Mouse (Mus musculus) adrenal gland, postnatal 25 days (tissue): ENCODE measurements around the gene Rsbn1l. TPM values are rescaled to one million over a fixed set of nuclear protein-coding genes. Genes with fewer than 3 reads are reported as not detected.
A peak's percentile ranks its signal among the peaks of the same experiment; 100 is the strongest.

Source experiments
- DNase-seq: peaks from one replicate; pipeline ENCODE4 v3.0.0; 2021; ENCODE audit warnings: mixed read lengths
- total RNA-seq: library from RNA; stranded (reverse); gene quantifications from 2 replicates; pipeline ENCODE4 v1.2.3, GENCODE M21; 2021

The Rsbn1l gene
- total RNA-seq, 1 experiment from 2014 or later: 19.3 TPM

DNA sequence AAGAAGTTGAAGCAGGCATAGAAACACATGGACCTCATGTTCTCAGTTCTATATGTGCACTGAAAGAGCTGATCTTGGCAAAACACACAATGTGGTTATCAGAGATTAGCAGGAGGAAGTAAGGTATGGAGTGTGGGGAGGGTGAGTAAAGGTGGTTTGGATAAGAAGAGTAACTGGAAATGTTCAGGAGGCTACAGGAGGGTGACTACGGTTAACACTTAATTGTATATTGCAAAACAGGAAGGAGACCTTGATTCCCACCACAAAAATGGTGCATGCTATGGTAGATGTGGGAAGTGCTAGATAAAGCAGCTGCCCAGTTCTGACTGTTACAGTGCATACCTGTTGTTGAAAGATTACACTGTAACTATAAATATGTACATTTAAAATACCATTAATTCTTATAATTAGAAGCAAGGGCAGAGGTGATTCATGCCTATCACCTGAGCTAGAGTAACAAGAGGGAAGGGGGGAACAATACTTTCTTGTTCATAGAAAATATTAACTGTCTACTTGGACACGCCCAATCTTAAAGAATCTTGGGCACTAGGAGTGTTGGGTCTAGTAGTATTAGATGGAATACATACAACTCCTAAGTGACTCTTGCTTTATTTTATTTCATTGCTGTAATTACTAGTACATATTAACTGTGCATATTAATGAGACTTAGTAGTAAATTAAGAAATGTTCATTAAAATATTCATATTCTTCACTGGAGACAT is 58.6 kb downstream of the Rsbn1l start:
- DNase-seq: no peak

DNA sequence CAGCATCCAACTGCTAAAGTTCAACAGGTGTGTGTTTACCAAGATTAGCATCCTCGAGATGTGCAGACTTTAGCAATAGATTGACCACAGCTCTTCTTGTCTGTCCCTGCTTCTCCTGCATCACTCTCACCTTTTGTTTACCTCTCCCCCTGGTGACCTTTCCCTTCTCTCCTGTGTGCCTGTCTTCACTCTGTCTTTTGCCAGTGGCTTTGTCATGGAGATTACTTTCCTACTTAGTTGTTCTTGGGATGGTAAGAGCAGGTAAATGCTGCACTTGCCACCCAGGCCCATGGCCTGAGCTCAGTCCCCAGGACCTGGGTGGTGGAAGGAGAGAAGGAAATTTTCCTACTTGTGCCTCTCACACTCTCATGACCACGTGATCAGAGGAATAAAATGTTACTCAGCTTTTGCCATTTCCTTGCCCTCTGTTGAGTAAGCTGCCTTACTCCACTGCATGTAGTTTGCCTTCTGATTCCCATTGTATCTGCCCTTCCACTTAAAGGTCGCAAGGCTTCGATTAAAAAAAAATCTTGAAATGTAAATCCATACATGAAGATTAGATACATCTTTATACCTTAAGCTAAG is 72.1 kb downstream of the Rsbn1l start:
- DNase-seq: no peak

DNA sequence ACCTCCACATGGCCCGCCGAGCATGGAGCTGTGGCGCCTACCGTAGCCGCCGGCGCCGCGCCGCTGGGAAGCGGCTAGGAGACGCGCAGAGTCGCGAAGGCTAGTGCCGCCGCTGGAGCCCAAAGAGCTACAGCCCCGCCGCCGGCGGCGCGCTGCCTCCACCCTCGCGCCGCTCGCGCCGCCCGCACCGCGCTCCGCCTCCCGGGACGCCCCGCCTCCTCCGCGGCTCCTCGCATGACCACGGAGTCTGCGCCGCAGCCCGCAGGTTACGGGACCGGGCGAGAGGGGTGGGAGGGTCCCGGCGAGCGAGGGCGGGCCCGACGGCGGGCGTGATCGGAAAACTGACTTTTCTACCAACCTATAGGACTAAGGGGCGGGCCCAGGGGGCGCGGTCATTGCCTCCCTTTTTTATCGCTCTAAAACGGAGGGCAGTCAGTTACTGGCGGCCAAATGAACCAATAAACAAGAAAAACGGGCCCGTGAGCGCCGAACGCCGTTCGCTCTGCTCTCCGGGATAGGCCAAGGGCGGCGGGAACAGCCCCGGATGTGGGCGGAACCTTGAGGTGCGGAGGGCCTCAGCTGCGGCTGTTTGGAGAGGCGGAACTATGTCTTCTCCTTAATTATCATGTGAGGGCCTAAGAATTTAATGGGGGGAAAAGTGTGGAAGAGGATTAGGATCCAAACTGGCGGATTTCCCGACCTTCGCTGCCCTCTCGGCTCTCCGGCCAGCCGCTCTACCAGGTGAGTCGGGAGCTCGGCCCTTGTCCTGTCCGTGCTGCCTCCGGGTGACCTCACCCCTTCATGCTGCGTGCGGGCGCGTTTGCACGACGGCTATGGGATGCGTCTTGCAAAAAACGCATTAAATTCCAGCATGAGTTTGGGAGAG is 74.0 kb downstream of the Rsbn1l start, which contains the start of the genes Phtf2 and Tmem60:
Phtf2 (minus strand) TSS at position 210 of the 886 bp plus-strand sequence.
Tmem60 (plus strand) TSS at position 277 of the 886 bp plus-strand sequence.
- peak; percentile 99 for DNase-seq

DNA sequence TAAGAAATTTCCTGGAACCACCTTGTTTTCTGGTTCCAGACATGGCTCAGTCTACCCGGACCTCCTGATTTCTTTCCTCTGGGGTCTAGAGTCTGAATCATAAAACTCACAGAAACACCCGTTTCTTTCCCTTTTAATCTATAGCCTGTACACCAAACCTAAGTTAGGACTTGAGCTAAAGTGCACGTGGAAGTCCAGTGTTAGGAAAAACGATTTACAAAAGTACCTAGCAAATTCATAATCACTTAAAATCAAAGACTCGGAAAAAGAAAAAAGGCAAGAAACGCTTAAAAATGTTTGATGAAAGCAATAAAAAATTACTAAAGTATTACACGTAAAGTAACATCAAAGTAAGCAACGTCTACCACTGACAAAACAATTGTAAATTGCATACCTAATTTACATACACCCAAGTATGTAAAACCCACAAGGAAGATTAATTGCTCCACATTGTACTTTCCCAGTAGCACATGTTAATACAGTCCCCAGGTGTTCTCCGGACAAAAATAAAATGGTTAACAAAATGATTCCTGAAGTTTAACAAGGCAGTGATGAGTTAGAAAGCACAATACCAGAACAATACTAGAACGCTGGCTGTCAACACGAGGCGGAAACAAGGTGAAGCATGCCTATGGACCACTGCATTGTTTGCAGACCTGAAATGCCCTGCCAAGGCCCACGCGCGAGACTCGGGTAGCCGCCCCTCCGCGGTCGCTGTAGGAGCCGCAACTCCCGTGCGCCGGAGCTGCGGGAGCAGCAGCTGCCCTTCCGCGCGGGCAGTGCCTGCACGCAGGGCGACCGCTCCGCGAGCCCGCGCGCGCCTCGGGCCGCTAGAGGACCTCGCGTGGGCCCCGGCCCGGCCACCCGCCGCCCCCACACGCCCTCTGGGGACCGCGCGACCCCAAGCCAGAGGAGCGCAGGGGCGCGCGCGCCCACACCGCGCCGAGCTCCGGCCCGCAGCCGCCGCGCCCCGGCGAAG is 75.1 kb downstream of the Rsbn1l start:
- DNase-seq: peak; percentile 58

DNA sequence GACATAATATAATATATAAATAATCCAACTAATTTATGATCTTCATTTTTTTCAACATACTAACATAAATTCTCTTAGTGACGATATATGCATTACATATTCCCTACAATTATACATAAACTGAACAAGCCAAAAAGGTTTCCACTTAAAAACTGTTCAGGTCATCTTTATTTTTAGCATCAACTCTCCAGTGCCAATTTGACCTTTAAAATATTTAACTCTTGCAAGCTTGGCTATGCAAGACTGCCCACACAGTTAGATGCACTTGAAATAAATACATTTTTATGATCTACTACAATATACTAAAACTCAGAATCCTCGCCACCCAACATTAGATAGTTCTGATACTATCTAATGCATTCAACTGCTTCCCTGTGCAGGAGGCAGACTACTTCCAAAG is 75.8 kb downstream of the Rsbn1l start:
- no peak for DNase-seq

DNA sequence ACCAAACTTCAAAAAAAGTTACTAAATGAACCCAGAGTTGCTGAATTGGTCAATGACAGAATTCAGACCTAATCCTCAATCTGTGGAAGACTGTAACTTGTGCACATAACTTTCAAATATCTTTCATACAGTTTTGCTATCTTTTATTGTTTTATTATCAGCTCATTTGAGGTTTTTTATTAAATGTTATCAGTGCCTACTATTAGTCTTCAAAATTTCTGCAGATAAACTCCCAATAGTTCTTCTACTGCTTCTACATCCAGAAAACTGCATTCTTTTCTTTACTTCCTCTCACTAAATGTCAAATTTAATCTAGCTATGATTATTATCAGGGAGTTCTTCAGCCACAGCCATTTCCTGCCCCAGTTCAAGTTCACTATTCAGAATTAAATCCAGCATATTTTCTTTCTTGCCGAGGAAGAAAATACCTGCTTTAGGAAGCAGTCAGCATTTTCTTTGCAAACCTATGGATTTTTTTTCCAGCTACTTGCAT is 79.2 kb downstream of the Rsbn1l start:
- DNase-seq: no peak

DNA sequence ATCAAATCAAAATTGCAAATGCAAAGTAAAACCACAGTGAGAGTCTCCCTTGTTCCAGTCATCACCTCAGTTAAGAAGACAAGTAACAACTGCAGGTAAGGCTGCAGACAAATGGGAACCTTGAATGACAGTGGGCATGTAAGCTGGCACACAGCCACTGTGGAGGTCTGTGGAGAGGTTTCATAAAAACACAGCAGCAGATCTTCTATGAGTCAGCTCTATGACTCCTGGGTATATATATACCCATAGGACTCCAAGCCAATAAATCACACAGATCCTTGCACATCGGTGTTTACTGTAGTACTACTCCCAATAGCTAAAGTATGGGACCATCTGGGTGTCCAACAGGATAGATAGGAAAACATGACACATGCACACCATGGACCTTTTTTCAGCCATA is 83.1 kb downstream of the Rsbn1l start:
- DNase-seq: no peak

DNA sequence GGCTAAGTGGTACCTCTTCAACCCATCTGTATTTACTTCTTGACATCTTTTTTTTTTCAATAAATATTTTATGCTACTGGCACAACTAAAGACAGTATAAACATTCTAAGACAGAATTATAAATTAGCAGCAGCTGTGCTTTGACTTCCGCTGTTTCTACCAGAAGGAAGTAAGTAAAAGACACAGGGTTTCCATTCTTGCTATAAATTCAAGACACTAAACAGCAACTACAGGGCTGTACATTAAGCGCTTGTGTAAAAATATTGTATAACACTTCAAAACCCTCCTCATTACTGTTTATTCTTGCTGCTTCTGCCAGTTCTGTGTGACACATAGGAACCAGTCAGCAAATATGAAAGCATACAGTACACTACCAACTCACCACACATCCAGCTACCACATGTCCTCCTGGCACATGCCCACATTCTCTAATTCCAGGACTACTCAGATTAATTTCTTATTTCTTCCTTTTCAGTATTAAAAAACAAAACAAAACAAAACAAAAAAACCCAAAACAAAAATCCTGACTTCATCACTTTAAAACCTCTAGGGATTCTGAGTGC is 90.9 kb downstream of the Rsbn1l start:
- DNase-seq: no peak

DNA sequence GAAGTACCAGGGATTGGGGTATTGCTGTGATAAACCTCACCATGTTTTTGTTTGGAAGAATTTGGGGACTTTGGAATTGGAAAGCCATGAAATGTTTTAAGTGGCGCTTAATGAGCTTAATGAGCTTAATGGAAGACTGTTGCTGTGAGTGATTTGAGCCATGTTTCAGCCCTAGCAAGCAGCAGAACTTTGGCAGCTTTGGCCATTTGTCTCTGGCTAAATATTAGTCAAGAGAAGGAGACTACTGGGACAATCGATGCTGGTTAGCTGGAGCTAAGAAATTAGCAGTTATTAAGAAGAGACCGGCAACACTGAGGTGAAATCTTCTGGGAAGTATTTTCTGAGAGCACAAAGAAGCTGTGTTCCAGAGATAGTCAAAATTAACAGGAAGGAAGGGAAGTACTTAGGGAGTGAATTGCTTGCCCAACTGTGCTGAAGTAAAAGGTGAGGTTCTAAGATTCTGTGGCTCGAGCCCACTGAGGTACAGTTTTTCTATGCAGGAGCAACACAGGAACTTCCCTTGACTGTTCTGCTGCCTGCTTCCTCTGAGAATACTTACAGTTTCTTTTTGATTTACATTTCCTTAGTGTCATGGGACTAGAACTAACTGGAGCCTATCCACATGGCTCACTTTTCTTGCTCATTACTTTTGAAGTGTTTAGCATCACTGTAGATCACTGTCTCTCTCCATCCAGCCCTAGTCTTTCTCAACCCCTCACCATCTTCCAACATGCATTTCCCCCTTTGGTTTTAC is 91.8 kb downstream of the Rsbn1l start:
- DNase-seq: no peak

DNA sequence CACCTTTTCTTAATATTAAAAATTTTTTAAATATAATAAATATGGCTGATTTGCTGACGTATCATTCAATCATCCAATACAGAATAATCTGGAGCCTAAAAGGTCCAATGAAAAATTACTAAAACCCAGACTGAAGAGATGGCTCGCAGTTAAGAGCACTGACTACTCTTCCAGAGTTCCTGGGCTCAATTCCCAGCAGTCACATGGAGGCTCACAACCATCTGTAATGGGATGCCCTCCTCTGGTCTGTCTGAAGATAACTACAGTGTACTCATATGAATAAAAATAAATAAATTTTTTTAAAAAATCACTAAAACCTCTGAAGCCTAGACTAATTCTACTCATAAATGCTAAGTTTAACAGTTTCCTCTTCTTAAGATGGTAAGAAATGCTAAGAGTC is 94.3 kb downstream of the Rsbn1l start:
- no peak for DNase-seq

DNA sequence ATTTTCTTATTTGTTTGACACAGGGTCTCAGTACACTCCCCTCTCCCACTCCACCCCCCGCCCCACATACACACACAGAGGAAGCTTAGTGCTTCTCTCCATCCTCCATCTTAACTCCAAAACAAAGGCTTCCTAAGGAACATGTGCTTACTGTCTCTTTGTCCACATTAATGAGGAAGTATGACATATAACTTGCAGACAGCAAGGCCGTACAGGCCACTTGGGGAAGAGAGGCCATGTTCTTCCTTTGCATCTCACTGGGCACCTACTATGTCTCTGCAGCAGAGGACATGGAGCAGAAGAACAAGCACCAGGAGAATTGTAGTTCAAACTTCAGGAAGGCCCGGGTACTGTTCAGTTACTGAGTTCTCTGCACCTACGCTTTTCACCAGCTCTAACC is 95.6 kb downstream of the Rsbn1l start:
- no peak for DNase-seq

DNA sequence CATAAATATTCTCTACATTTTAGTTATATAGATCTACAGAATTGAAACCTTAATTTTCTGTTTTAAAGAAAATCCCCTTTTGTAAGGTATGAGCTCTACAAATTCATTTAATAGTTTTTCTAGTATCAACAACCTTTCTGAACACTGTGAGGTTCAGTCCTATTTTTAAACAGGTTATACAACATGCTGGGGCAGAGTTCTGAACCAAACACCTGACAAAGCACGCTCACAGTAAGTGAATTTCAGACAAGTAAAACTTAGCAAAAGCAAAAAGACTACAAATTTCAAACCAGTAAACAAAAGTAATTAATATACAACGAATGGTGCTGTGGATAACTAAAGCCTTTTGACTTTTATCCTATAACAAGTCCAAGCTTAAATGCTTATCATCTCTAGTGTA is 97.8 kb downstream of the Rsbn1l start:
- no peak for DNase-seq

DNA sequence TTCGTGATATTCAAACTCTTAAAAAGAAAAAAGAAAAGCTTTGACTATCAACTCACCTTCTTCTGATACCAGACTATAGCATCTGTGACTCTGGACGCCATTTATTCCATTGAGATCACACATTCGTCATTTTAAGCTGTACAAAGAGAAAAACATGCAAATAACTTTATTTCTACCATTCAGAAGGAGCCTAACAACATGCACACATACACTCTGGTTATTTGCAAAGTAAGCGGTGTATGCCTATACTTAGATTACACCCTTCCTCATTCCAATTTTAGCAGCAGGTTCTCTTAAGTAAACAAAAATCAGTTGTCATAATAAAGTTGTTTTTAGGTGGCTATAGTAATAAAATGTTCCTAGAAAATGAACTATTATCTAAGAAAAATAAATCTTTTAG is 101.1 kb downstream of the Rsbn1l start:
- no peak for DNase-seq

DNA sequence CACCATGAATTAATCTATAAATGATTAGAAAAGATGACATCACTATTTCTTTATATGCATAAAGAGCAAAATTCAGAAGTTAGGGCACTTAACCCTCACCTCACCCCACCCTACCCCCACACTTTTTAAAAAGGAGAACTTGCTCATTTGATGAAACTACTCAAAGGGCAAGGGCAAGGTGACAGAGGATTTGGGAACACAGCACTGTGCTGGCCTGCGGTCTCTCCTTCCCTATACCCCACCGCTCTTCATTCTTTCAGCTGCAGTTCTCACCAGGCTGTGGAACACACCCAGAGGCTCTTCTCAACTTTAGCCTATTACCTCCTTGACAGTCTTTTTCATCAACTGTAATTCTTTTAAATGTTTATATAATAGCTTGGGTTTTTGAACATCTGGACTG is 109.2 kb downstream of the Rsbn1l start:
- no peak for DNase-seq

DNA sequence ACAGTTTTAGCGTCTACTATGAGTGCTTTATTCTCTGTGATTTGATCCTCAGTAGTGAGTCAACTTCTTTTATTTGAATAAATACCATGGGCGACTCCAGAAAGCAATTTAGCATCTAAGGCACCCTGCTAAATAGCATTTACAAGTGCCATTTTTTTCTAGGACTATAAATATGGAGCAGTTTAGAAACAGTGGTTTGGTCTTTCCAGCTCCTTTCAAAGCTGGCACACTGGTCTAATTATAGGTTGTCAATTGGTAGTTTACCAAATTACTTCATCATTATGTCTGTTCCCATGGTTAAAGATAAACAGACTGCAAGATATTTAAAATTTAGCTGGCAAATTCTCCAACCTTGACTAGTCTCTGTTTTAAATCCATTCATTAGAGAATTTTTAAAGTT is 112.4 kb downstream of the Rsbn1l start:
- DNase-seq: no peak

DNA sequence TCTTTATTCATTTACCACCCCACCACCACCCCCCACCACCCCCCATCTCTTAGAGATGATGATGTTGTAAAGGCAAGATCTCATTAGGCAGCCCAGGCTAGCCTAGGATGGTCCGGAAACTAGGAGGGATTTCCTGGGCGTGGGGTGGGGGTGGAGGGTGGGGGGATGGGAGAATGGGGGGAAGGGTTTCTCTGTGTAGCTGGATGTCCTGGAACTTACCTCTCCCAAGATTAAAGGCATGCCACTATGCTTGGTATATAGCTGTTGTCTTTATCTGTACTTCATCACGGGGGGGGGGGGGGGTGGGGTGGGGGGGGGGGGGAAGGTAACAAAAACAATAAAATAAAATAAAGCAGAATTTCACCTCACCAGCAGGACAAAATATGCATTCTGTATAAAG is 112.8 kb downstream of the Rsbn1l start:
- no peak for DNase-seq
